Mouse (Mus musculus): ENCODE results near the gene Klk11. TPM values are rescaled to one million over a fixed set of nuclear protein-coding genes. Genes with fewer than 3 reads are reported as not detected.
A peak's percentile ranks its signal among the peaks of the same experiment; 100 is the strongest.

Klk11 gene
- total RNA-seq (2021) = not detected
- polyA plus RNA-seq (2012; rRNA removed) = not detected in 2 replicates
- long read RNA-seq = 0 reads

- no peak for DNase-seq
These were observed at the start of gene Klk11 for GRCm38 (mm10) chr7:43774364-43774763. Klk11 (plus strand) TSS chr7:43774604.

GRCm38 (mm10) chr7:43747788-43748187 lies 26.6 kb upstream of the Klk11 start:
- DNase-seq = peak; percentile 14

- DNase-seq = no peak
These were observed 21.6 kb upstream of the Klk11 start for GRCm38 (mm10) chr7:43752806-43753205.

- DNase-seq = no peak
These were observed 7.9 kb upstream of the Klk11 start for GRCm38 (mm10) chr7:43766484-43766883.

GRCm38 (mm10) chr7:43768597-43768996 lies 5.8 kb upstream of the Klk11 start, which contains the start of gene Klk12:
Klk12 (plus strand) TSS chr7:43768897.
- DNase-seq = no peak

GRCm38 (mm10) chr7:43769636-43770035 lies 4.8 kb upstream of the Klk11 start:
- no peak for DNase-seq

- DNase-seq = no peak
These were observed 3.7 kb upstream of the Klk11 start for GRCm38 (mm10) chr7:43770701-43771100.

- DNase-seq = no peak
These were observed 2.5 kb upstream of the Klk11 start for GRCm38 (mm10) chr7:43771916-43772315.

- DNase-seq = no peak
These were observed 1.5 kb upstream of the Klk11 start for GRCm38 (mm10) chr7:43772901-43773300.

- no peak for DNase-seq
These were observed 398 bp downstream of the Klk11 start for GRCm38 (mm10) chr7:43774802-43775201.

- DNase-seq = no peak
These were observed 1.1 kb downstream of the Klk11 start for GRCm38 (mm10) chr7:43775311-43776057.

- no peak for DNase-seq
These were observed 2.1 kb downstream of the Klk11 start for GRCm38 (mm10) chr7:43776506-43776905.

GRCm38 (mm10) chr7:43777423-43777822 lies 3.0 kb downstream of the Klk11 start:
- DNase-seq = no peak

GRCm38 (mm10) chr7:43778176-43778970 lies 4.0 kb downstream of the Klk11 start:
- no peak for DNase-seq

- DNase-seq = no peak
These were observed 5.8 kb downstream of the Klk11 start for GRCm38 (mm10) chr7:43780241-43780640.

- DNase-seq = no peak
These were observed 6.3 kb downstream of the Klk11 start, which contains the start of gene Klk10 for GRCm38 (mm10) chr7:43780746-43781145. Klk10 (plus strand) TSS chr7:43781035.

- no peak for DNase-seq
These were observed 7.1 kb downstream of the Klk11 start for GRCm38 (mm10) chr7:43781541-43781940.

GRCm38 (mm10) chr7:43782275-43783265 lies 8.2 kb downstream of the Klk11 start:
- DNase-seq = peak; percentile 65

GRCm38 (mm10) chr7:43785286-43785685 lies 10.9 kb downstream of the Klk11 start:
- DNase-seq = peak; percentile 61

- no peak for DNase-seq
These were observed 13.7 kb downstream of the Klk11 start for GRCm38 (mm10) chr7:43788096-43788495.

GRCm38 (mm10) chr7:43789295-43789694 lies 14.9 kb downstream of the Klk11 start:
- DNase-seq = no peak

GRCm38 (mm10) chr7:43791591-43791990 lies 17.2 kb downstream of the Klk11 start, which contains the start of gene Klk9:
Klk9 (plus strand) TSS chr7:43791891.
- no peak for DNase-seq
